Mouse (Mus musculus) testis, adult 2 months (tissue): ENCODE data around the gene Gpr152. TPM values are rescaled to one million over a fixed set of nuclear protein-coding genes. Genes with fewer than 3 reads are reported as not detected.

Source experiments
- H3K27ac ChIP-seq: fragments of 200-500 bp; 2 replicates; pipeline ENCODE4 v1.5.1; 2012; ENCODE audit warnings: low read depth, low read length; ENCODE audit not compliant: control insufficient read depth, insufficient read depth
- H3K27me3 ChIP-seq: fragments of 200-500 bp; 2 replicates; pipeline ENCODE4 v1.6.1; 2012; ENCODE audit warnings: mild to moderate bottlenecking, low read length, moderate library complexity; ENCODE audit not compliant: control insufficient read depth, insufficient read depth
- H3K36me3 ChIP-seq: fragments of 200-500 bp; 2 replicates; pipeline ENCODE4 v1.6.1; 2012; ENCODE audit warnings: mild to moderate bottlenecking, low read length; ENCODE audit not compliant: control insufficient read depth, insufficient read depth
- H3K4me1 ChIP-seq: fragments of 200-500 bp; 2 replicates; pipeline ENCODE4 v1.6.1; 2012; ENCODE audit warnings: low read length; ENCODE audit not compliant: control insufficient read depth, insufficient read depth
- H3K4me3 ChIP-seq: fragments of 200-500 bp; 2 replicates; pipeline ENCODE4 v1.5.1; 2012; ENCODE audit warnings: low read depth, mild to moderate bottlenecking, low read length, moderate library complexity, mixed read lengths; ENCODE audit not compliant: control insufficient read depth
- CTCF ChIP-seq: fragments of 200-500 bp; IDR thresholded peaks from 2 replicates; pipeline ENCODE4 v1.5.1; 2012; ENCODE audit warnings: low read depth, mild to moderate bottlenecking, inconsistent platforms, low read length, moderate library complexity; ENCODE audit not compliant: control insufficient read depth, insufficient read depth, insufficient replicate concordance
- POLR2A ChIP-seq: fragments of 200-500 bp; IDR thresholded peaks from 2 replicates; pipeline ENCODE4 v1.6.1; 2012; ENCODE audit warnings: low read depth, mild to moderate bottlenecking, inconsistent platforms, low read length, moderate library complexity; ENCODE audit not compliant: control insufficient read depth
- polyA plus RNA-seq: library from polyadenylated mRNA; depleted of rRNA; stranded (reverse); fragments of >200 nt; gene quantifications from 2 replicates; pipeline ENCODE4 v1.2.3, GENCODE M21; 2012; rRNA removed

The Gpr152 gene
- polyA plus RNA-seq, 1 experiment: 0.02 TPM

- peaks cover 11% of the 10 kb centered on the region for H3K4me1 ChIP-seq
- TF ChIP-seq CTCF (no peak), POLR2A (no peak)
- H3K27ac ChIP-seq: no peak overlapping the region
- H3K4me3 ChIP-seq: no peak overlapping the region
- no peaks in the 10 kb centered on the region for H3K27me3 ChIP-seq
- H3K36me3 ChIP-seq: no peaks in the 10 kb centered on the region
These were observed 55.4 kb downstream of the Gpr152 start for GRCm38 (mm10) chr19:4194776-4195650.

Other genes with a start within 250 kb of the Gpr152 start
- 11.2 and 11.4 TPM in 2 replicates for gene Tcirg1, start 232.7 kb upstream of the Gpr152 start, polyA plus RNA-seq
- gene Ndufs8, start 227.0 kb upstream of the Gpr152 start, polyA plus RNA-seq: 69.9 and 91.3 TPM in 2 replicates
- gene Aldh3b1, start 210.0 kb upstream of the Gpr152 start, polyA plus RNA-seq: 48.2 and 52.4 TPM in 2 replicates
- 6.6 and 8.0 TPM in 2 replicates for gene Unc93b1, start 204.6 kb upstream of the Gpr152 start, polyA plus RNA-seq
- 2.9 and 3.2 TPM in 2 replicates for gene Aldh3b3, start 181.1 kb upstream of the Gpr152 start, polyA plus RNA-seq
- 48.5 and 48.6 TPM in 2 replicates for gene Aldh3b2, start 167.5 kb upstream of the Gpr152 start, polyA plus RNA-seq
- gene Acy3, start 153.2 kb upstream of the Gpr152 start, polyA plus RNA-seq: 14.7 and 14.9 TPM in 2 replicates
- gene Tbx10, start 147.0 kb upstream of the Gpr152 start, polyA plus RNA-seq: 0.41 and 0.56 TPM in 2 replicates
- gene Nudt8, start 139.2 kb upstream of the Gpr152 start, polyA plus RNA-seq: 0.99 and 2.4 TPM in 2 replicates
- gene Gm49405, start 139.2 kb upstream of the Gpr152 start, polyA plus RNA-seq: 0.48 TPM in 2 replicates
- gene Doc2g, start 136.5 kb upstream of the Gpr152 start, polyA plus RNA-seq: 1.3 and 2.0 TPM in 2 replicates
- 145 and 173 TPM in 2 replicates for gene Ndufv1, start 127.0 kb upstream of the Gpr152 start, polyA plus RNA-seq
- 88.6 and 94.9 TPM in 2 replicates for gene Gstp1, start 101.8 kb upstream of the Gpr152 start, polyA plus RNA-seq
- gene Gstp2, start 93.8 kb upstream of the Gpr152 start, polyA plus RNA-seq: 1.5 TPM in 2 replicates
- not detected in 2 replicates for gene Gstp3, start 80.2 kb upstream of the Gpr152 start, polyA plus RNA-seq
- not detected in 2 replicates for gene Cabp2, start 58.2 kb upstream of the Gpr152 start, polyA plus RNA-seq
- gene Cdk2ap2, start 42.6 kb upstream of the Gpr152 start, polyA plus RNA-seq: 31.5 and 31.7 TPM in 2 replicates
- 31.9 and 42.8 TPM in 2 replicates for gene Pitpnm1, start 39.8 kb upstream of the Gpr152 start, polyA plus RNA-seq
- gene Aip, start 13.9 kb upstream of the Gpr152 start, polyA plus RNA-seq: 21.0 and 23.5 TPM in 2 replicates
- 0.16 and 0.29 TPM in 2 replicates for gene Cabp4, start 4.2 kb downstream of the Gpr152 start, polyA plus RNA-seq
- 87.3 and 97.2 TPM in 2 replicates for gene Coro1b, start 8.8 kb downstream of the Gpr152 start, polyA plus RNA-seq
- 0.65 and 1.0 TPM in 2 replicates for gene Ptprcap, start 13.8 kb downstream of the Gpr152 start, polyA plus RNA-seq
- 10.9 and 11.1 TPM in 2 replicates for gene Rps6kb2, start 23.6 kb downstream of the Gpr152 start, polyA plus RNA-seq
- 2.5 and 2.7 TPM in 2 replicates for gene Carns1, start 35.7 kb downstream of the Gpr152 start, polyA plus RNA-seq
- gene Tbc1d10c, start 51.5 kb downstream of the Gpr152 start, polyA plus RNA-seq: 0.98 and 1.3 TPM in 2 replicates
- gene Ppp1ca, start 52.3 kb downstream of the Gpr152 start, polyA plus RNA-seq: 48.8 and 49.8 TPM in 2 replicates
- gene Rad9a, start 61.9 kb downstream of the Gpr152 start, polyA plus RNA-seq: 9.0 and 9.2 TPM in 2 replicates
- gene Clcf1, start 74.5 kb downstream of the Gpr152 start, polyA plus RNA-seq: 2.0 and 3.1 TPM in 2 replicates
- 1.2 and 3.0 TPM in 2 replicates for gene AC109138.7, start 74.6 kb downstream of the Gpr152 start, polyA plus RNA-seq
- gene Pold4, start 92.1 kb downstream of the Gpr152 start, polyA plus RNA-seq: 16.3 and 19.4 TPM in 2 replicates
- 6.3 and 7.1 TPM in 2 replicates for gene Ssh3, start 129.4 kb downstream of the Gpr152 start, polyA plus RNA-seq
- gene Ankrd13d, start 143.3 kb downstream of the Gpr152 start, polyA plus RNA-seq: 4.3 and 6.1 TPM in 2 replicates
- 10.7 and 12.0 TPM in 2 replicates for gene Grk2, start 166.4 kb downstream of the Gpr152 start, polyA plus RNA-seq